Mouse (Mus musculus) thymus, postnatal 14 days (tissue): ENCODE measurements around the gene Gm11146.

Experiments used
- DNase-seq: peaks from one replicate; pipeline ENCODE4 v3.0.0; 2021

The Gm11146 gene

DNA sequence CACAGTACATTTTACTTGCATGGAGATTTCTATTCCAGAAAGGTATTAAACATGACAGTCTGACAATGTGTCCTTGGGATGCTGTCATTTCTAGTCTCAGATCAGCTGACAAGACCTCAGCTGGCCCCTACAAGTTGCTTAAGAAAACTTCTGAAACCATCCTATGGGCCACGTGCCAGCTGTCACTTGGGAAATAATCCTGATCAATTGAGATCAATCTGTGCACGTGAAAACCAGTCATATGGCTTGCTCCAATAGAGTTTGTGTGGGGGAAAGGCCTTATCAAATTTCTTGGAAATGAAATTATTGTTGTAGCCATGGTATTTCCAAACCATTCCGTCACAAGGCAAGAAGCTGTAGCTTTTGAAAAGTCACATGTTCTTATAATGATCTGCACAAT, 50.8 kb downstream of the Gm11146 start:
- DNase-seq = no peak
